Mouse (Mus musculus) CD4-positive helper T cell, adult 2 months (primary cell): Measurements from ENCODE around the gene Ablim2.

Experiments used
- DNase-seq: peaks from one replicate; pipeline ENCODE4 v3.0.0-alpha.2; 2012; ENCODE audit warnings: low read depth, missing footprints, low spot score

The Ablim2 gene

DNA sequence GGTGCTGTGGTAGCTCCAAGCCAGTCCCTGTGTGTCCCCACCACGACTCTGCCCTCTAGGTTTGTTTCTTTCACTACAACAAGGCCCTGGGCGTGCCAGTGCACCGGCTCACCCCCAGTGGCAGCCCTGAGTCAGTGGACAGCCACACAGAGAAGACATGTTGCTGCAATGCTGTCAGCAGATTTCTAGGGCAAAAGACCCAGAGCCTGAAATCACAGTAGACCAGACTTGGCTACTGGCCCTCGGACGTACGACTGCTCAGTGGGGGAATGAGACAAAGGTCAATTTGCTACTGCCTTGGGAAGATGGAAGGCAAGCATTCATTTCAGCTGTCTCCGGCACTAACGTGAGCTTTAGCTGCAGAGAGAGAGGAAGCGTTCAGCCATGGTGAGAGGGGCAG lies 124.7 kb downstream of the Ablim2 start:
- no peak for DNase-seq

DNA sequence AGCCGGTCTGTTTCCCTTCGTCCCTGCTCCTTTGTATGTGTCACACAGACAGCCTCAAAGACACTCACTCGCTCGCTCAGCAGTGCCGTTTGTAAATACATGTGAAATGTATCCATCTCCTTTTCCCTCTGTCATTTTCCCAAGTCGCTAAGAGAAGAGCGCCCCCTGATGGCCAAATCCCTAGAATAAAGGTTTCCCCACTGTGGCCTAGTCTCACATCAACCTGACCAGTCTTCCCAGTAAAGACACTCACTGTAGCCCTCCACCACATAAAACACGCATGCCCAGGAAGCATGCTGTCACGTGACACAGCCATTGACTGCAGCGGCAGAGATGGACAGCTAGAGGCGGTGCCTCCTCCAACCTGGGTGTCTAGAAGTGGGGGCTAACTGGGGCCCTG lies 126.6 kb downstream of the Ablim2 start:
- DNase-seq, result peak; percentile 17

DNA sequence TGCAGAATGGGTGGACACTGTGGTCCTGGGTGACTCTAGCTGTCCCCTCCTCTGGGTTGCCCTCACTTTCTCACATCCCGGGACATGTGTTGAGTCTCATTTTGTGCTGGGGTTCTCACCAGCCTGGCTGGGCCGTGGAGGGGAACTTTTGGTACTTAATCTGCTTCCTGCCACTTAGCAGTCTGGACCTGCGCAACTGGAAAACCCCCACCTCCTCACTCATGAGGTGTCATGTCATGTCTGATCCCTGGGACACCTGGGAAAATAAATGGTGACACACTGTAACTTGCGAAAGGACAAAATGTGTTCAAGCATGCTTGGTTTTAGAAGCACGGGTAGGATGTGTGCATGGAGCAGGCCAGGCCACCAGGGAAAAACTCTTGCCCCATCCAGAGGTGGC lies 127.0 kb downstream of the Ablim2 start:
- DNase-seq, result peak; percentile 15

DNA sequence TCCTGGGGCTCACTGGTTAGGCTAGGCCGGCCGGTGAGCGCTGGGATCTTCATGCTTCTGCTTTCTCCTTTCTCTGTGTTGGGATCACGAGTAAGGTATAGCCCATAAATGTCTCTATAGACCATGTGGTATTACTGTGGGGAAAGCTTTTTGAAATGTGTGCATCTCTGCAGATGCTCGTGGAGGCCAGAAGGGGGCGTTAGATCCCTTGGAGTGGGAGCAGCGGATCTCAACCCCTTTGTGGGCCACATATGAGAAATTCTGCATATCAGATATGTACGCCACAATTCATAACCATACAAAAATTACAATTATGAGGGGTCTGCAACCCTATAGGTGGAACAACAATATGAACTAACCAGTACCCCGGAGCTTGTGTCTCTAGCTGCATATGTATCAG lies 131.3 kb downstream of the Ablim2 start:
- DNase-seq, result peak; percentile 20

DNA sequence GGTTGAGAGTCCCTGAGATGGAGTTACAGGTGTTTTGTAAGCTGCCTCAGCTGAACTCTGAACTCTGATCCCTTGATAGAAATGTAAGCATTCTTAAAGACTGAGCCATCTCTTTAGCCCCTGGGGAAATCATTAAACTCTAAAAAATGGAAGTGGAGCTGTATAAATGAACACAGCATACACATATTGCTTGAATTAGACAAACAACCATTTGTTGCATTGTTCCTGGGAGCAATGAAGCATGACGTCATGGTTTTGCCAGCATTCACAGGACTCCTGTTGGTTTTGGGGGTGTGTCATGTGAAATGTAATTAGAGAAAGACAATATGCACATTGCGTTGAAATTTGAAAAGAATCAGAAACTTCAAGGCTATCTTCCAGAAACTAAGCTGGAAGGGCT lies 132.0 kb downstream of the Ablim2 start:
- DNase-seq, result no peak

DNA sequence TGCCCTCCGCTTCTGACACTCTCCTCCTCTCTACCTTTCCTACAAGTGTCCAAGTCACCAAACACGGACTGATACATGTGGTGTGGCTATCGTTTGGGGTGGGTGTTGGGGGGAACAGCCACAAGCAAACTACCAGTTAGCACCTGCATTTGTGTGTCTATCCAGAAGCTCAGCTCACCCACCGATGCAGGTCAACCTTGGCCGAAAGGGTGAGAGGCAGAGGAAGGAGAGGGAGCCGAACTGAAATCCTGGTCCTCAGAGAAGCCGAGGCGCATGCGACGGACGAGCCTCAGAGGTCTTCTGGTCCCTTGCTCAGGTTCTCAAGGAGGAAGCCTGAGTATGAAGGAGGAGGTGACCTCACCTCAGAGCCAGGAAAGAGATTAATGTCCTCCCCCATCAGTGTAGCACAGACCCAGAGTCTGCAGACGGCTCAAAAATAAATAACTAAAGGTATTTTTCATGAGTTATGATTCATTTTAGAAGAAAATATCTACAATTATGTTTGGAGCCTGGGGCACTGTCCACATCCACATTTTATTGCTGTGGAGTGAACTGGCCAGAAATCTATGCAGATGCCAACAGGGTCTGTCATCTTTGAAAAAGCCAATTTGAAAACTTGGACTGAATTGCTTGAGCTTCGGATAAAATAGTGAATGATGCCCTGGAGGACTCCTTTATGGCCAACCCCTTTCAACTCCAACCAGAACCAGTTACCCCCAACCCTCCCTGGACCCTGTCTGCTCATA lies 133.5 kb downstream of the Ablim2 start:
- DNase-seq, result no peak

DNA sequence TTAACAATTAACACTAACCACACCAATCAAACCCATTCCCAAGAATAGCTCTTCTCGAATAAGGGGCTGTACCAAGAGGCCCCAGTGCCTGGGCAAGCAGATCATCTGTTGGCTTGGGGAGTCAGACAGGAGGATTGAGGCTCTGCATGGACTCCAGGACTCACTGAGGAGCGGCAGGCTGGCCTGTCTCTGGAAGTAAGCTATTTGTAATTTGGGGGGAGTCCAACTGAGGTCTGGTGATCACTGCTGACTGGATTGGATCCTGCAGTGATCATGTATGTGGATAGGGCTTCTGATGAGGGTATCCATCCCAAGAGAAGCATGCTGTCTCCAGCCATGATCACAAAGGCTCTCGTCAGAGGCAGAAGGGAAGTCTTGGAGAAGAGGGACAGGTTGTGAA lies 134.7 kb downstream of the Ablim2 start:
- no peak for DNase-seq

DNA sequence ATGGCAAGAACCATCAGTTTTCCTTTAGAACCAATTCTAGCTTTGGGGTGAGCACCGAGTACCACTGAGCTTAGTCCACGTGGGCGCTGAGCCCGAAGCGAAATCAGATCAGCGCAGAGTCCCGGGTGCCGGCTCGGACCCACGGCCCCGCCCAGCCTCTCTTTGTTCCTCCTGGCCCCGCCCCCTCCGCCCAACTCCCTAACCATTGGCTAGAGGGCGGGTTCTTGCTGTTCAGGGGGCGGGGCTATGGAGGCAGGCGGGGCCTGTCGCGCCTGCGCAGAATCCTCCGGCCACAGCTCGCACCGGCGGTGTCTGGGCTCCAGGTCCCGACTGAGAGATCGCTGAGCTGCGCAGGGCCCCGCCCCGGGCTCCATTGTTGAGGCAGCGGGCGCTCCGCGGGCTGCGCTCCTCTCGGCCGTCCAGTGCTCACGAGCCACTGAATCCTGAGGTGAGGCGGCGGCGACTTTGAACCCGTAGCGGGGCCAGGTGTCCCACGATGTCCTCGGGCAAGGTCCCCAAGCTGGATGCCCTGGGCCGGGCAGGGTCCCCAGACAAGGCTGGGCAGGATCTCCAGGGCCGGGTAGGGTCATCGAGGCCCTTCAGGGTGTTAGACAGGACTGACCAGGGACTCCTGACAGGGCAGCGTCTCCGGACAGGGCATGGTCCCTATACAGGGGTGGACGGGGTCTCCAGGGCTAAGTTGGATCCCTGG lies 135.6 kb downstream of the Ablim2 start, which contains the start of gene Afap1:
TSS of gene Afap1 (plus strand) at position 227 of the 712 bp plus-strand sequence.
- DNase-seq, result peak; percentile 98

DNA sequence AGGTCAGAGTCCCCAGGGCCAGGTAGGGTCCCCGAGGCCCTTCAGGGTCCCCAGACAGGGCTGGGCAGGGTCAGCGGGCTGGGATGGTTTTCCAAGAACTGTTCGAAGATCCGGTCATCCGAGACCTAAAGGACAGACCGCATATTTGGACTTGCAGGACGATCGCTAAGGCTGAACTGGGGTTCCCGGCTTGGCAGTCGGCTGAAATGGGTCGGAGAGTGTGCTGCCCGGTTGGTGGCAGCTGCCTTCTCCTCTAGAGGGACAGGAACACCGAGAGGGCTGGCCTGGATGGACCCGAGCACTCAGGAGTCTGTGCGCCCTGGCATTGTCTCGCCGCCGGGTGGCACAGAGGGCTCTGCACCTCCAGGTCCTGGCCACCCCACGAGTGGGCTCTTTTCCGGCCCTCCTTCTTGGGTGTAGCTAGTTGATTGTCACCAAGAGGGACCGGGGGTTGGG lies 136.2 kb downstream of the Ablim2 start:
- peak; percentile 19 for DNase-seq

DNA sequence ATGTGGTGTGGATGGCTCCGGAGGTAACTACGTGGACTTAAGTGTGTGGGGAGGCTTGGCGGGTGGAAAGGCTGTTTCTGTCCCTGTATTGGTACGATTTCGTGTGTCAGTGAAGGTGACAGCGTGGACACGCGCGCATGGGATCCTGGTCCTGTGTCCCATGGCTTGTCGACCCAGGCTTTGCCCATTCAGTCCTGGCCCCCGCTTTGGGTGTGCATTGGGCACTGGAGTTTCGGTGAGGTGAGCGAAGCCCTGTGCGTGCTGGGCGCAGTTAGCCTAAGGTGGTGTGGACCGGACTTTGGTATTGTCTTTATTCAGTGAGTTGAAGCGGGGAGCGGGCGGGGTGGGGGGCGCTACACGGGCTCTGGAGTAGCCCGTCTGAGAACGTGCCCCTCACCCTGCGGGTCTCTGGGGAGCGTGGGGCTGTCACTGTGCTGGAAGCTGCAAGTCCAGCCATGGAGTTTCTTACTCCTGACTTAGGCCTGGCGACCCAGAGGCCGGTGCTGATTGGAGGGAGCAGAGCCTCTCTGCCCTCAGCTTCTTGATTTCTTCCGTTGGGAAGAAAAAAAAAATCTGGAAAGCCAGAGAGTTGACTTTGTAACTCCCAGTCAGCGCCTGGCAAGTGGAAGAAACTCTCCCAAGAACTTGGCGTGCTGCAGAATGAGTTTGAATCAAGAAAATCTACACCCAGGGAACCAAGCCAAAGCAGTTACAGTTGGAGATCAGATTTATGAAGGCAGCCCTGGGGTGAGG lies 136.8 kb downstream of the Ablim2 start:
- no peak for DNase-seq

DNA sequence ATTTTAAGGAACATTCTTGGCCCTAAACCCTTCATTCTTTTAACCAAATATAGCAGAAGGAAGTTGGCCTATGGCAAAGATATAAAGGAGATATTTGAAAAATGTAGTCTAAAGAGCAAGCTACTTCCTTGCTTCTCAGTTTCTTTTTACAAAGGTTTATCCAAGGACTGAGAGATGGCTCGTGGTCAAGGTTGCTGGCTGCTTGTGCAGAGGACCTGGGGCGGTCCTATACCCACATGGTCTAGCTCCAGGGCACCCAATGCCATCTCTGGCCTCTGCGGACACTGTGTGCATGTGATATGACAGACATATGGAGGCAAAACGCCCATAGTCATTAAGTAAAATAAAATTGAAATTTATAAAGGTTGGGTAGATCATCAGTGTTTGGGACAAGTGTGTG lies 138.2 kb downstream of the Ablim2 start:
- no peak for DNase-seq

DNA sequence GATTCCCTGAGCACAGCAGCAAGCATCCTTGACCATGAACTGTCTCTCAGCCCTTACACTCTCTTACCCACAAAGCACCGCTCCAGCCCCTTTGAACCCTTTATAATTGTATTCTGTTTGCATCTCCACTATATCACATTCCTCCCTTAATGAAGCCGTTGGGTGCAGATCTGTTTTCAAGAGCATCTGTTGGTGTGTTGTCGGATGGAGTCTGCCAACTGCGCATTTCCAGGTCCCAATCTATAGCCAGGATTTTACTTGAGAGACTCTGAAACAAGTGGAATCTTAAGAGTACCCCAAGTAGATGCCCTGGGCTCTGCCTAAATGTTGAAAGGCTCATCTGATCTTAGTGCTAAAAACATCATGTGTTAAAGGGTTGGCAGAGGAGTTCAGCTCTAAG lies 138.9 kb downstream of the Ablim2 start:
- no peak for DNase-seq

DNA sequence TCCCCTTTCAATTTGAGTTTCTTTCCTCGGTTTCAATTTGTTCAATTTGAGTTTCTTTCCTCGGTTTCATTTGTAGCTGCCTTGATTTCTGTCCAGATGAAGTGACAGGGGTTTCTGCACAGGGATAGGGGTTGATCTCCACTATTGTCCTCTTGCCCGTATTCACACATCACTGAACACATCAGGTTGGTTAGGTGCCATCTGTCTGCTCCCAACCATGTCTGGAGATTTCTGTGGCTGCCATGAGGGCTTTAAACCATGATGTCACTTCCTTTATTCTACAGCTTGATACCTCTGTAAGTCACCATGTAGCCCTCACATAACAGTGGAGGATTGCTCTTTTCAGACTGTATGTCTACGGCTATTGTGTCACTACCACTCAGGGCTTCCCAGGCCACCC lies 139.5 kb downstream of the Ablim2 start:
- DNase-seq, result no peak

DNA sequence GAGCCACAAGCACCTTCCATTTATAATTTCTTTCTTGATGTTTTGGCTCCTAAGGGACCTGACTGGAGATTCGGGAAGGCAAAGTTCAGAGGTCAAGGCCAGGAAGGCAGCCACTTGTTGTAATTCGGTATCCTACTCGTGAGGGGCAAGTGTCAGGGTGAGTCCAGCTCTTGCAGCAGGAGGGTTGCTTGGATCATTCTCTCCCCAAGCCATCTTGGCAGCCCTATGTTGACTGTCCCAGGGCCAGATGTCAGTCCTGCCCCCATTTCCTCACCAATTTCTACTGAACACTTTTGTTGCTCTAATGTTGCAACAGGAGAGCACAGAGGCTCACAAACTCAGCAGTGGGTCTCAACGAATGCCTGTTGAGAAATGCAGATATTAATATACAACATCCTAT lies 140.4 kb downstream of the Ablim2 start:
- DNase-seq, result no peak

DNA sequence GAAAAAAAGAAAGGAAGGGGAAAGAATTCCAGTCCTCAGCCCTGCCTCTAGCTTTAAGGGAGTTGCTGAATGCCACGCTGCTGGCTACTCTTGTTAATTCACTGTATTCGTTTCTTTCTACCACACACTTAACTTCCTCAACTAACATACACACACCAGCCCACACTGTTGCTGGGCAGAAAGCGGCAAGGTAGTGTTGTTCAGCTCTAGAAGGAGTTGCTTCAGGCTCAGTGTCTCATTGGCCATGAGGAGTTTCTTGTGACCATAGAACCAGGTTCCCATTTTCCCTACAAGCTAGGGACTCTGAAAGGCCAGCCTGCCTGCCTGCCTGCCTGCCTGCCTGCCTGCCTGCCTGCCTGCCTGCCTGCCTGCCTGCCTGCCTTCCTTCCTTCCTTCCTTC lies 141.3 kb downstream of the Ablim2 start:
- no peak for DNase-seq

DNA sequence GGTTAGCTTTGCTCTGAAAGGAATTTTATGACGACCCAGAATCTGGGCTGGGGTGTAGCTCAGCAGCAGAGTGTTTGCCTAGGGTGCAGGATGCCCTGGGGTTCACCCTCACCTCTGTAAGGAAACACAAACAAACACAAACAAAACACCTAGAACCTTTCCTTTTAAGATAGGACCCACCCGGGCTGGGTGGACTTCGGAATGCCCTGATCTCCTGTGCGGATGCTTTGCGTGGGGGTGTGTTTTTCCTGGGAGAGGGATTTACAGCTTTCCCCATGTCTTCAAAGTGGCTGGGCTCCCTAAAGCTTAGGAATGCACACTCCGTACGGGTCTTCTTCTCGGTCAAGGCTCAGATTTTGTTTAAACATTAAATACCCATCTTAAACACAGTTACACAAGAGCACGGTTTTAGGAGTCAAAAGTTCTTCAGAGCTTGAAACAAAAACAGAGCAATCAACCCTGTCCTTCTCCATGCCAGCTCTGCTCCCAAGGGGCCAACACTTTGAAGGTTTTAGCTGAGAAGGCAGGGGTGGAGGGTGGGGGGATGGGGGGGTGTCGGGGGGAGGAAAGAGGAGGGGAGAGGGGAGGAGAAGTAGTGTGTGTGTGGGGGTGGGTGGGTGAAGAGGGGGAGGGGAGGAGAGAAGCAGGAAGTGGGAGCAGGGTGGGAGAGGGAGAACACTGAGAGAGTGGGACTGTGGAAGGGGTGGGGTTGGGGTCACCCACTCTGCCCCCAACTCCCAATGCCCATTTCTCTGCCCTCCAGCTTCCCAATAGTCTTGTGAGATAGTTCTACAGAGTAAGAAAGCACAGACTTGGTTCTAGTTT lies 142.9 kb downstream of the Ablim2 start:
- DNase-seq, result no peak

DNA sequence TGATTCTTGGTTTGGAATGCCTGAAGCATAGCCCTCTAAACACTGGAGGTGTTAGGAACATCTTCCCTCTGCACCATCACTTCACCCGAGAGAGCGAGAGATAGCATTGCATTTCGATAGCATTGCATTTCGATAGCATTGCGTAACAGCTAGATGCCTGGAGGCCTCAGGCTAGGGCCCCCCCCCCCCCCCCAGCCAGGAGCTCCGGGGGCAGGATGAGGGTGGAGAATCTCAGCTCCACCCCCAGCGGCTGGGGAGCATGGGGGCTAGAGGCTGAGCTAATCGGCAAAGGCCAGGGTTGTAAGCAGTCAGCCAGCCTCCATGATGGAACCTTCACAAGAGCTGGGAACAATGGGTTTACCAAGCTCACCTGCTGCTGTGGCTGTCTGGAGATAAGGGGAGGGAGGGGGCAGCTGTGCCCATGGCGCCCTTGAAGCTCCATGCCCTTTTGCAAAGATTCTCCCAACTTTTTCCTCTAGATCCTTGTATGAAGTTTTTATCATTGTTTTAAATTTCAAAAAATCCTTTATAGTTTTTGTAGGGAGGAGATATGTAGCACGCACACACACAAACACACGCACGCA lies 143.6 kb downstream of the Ablim2 start:
- DNase-seq, result no peak

DNA sequence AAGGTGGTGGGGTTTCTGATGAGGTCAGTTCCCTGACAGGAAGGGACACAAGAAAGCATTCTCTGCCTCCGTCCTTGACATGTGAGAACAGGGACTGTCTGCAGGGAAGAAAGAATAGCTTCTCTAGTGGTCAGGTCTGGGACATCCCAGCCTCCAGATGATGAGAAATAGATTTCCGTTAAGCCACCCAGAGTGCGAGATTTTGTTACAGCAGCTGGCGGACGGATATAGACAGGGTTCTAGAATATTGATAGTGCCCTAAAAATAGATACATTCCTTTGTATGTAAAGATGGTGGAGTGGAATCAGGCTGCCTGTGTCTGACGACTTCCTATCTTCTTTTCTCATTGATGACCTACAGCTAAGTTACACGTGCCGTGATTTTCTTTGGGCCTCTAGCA lies 145.8 kb downstream of the Ablim2 start:
- no peak for DNase-seq

DNA sequence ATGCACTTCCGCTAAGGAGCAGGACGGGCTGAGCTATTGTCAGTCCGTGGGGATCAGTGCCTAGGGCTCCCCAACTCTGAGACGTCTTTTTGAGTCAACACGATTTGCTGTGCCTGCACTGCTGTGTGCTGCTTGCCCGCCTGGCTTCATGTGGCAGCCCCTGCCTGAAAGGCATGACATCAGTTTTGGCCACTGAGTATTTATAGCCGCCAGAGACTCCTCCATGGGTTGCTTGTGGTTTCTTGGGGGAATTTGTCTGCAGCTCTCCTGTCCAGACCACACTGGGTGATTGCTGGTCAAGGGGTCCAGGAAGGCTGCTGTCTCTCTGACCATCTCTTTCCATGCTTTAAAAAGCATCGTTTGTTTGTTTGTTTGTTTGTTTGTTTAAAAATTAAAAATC lies 147.6 kb downstream of the Ablim2 start:
- DNase-seq, result no peak

DNA sequence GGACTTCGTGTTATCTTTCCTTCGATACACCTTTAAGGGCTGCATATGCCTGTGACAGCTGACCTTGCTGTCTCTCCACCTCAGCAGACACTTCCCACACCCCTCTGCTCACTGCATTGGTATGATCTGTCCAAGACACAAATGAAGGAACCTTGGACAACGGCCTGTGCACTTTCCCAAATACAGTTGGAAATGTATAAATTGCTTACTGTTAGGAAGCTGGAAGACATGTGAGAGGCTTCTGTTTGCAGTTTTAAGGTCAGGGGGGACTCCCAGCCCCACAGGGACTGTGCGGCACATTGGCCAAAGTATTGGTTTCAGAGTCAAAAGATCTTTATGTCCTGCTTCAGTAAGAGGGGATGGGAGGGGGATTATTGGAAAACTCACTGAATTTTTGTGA lies 149.4 kb downstream of the Ablim2 start:
- DNase-seq, result no peak
